Mouse (Mus musculus): ENCODE results near the gene Tspan33.
A peak's percentile ranks its signal among the peaks of the same experiment; 100 is the strongest.
"Not testable (repeated sequence)": the region's sequence is repeated elsewhere in the genome, so short reads cannot be mapped to it uniquely, and the experiment has no call there.

The Tspan33 gene

GRCm38 (mm10) chr6:29693953-29694352, at the start of gene Tspan33:
Tspan33 (plus strand) TSS chr6:29694222.
- peak; percentile 87 for DNase-seq (ENCODE audit: low read depth, low spot score)

GRCm38 (mm10) chr6:29649494-29650169, 44.4 kb upstream of the Tspan33 start:
- peak; percentile 80 for DNase-seq (ENCODE audit: low read depth, low spot score)

DNA sequence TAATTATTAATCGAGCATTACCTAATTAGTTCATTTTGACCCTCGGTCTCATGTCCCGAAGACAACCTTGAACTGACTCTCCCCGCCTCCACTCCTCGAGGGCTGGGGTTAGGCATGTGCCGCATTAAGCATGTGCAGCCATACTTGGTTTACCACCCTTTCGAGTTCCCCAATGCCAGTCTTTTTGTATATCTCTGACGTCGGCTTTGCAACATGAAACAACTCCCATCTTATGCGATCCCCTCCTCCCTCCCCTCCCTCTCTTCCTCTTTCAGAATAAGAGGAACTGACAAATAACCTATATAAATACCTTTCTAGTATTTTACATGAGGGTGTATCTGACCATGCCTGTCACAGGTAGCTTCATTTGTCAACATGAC, 43.9 kb upstream of the Tspan33 start:
- DNase-seq (ENCODE audit: low read depth, low spot score): no peak

DNA sequence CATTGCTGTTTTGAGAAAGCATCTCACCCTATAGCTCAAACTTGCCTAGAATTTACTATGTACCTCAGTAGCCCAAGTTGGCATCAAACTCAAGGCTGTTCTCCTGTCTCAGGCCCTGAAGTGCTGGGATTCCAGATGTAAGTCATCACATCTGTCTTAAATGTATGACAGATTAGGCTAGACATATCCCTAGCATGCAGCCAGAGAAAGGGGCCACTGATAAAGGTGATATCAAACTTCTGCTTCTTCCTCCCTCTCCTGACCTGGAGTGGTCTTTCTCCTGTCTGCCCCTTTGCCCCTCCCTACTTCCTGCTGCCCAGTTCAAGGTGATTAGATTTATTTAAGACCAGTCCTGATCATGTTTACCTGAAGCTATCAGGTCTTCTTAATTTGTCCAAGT, 40.8 kb upstream of the Tspan33 start:
- no peak for DNase-seq (ENCODE audit: low read depth, low spot score)

DNA sequence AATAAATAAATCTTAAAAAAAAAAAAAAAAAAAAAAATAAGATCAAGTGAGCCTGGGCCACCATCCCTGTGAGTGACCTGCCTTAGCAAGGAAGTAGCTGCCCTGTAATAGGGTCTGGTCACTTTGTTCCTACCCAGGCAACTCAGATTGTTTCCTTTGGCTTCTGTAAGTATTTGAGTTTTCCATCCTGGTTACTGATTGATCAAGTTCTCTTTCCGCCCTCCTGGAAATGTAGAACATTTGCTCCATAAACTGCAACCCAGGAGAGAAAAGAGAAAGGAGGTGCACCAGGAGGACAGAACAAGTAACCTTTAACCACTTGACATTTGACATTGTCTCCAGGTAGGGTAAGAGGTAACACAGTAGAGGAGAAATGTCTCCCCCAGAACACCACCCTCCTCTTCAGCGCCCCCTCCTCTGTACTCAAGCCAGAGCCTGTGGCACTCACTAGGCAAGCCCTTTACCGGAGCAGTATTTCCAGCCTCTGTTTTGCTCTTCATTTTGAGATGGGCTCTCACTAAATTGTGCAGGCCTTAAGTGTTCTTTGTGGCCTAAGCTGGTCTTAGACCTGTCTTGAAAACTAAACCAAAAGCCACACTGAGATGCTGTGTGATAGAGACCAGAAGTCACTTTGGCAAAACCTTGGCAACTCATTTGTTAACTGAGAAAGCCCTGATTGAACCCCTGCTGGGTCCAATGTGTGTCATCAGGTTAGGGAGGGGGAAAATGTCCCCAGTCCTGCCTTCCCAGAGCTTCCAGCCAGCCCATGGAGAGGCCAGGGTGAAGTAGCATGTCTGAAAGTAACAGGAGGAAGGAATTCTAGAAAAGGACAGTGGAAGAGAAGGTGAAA, 35.2 kb upstream of the Tspan33 start:
- DNase-seq (ENCODE audit: low read depth, low spot score): no peak

GRCm38 (mm10) chr6:29659964-29660363, 34.1 kb upstream of the Tspan33 start:
- DNase-seq (ENCODE audit: low read depth, low spot score): no peak

- no peak for DNase-seq (ENCODE audit: low read depth, low spot score)
Observed at GRCm38 (mm10) chr6:29660662-29661307, 33.2 kb upstream of the Tspan33 start.

DNA sequence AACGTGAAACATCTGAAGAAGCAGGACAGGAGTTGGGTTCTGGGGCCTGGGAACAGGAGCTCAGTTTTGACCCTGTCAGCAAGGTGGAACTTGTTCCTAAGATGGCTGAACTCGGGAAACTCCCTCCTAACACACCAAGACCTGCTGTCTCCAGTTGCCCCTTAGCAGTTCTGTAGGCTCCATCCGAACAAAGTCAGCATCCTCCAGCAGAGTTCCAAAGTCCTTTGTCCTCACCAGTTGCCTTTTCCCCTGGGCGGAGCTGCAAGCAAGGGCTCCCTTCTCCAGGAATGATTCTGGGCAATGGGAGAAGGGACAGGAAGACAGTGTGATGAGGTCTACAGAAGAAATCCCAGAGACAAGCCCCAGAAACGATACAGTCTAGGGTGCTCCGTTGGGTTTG, 26.8 kb upstream of the Tspan33 start:
- no peak for DNase-seq (ENCODE audit: low read depth, low spot score)

GRCm38 (mm10) chr6:29671741-29672140, 22.3 kb upstream of the Tspan33 start:
- DNase-seq (ENCODE audit: low read depth, low spot score): no peak

- DNase-seq (ENCODE audit: low read depth, low spot score): no peak
Observed at GRCm38 (mm10) chr6:29672563-29673411, 21.2 kb upstream of the Tspan33 start.

DNA sequence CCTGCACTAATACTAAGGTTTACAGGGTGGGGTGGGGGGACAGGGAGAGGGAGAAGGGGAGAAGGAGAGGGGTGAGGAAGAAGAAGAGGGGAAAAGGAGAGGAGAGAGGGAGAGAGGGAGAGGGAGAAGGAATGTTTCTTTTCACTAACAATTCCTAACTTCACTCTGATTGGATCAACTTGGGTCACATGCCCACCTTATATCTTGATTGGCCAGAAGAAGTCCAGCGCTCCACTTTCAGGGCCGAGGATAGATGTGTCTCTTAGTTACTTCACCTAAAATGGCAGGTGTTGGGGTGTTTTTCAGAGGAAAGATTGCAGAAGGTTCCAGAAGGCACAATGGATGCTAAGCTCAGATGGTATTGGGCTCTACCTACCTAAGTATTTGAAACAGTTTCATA, 20.3 kb upstream of the Tspan33 start:
- no peak for DNase-seq (ENCODE audit: low read depth, low spot score)

DNA sequence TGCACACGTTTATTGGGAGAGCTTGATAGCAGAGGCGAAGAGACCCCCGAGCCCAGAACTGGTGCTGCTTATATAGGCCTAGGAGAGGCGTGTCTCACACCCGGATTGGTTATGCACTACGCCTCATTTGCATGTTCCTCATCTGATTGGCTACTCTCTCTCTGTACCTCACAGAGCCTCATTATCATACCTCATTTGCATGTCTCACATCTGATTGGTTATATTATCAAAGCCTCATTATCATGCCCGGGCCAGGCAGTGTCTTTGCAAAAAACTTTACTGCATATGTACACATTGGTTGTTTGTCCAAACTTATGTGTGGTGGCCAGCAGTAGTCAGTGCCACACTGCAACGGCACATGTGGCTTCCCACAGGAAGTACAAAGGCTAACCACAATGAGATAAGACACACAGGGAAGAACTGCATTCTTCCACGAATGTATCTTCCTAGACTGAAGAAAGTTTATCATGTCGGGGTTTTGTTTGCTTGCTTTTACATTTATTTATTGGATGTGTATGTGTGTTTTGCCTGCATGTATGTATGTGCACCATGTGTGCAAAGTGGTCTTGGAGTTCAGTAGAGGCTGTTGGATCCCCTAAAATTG, 14.0 kb upstream of the Tspan33 start:
- DNase-seq (ENCODE audit: low read depth, low spot score): not testable (repeated sequence)

DNA sequence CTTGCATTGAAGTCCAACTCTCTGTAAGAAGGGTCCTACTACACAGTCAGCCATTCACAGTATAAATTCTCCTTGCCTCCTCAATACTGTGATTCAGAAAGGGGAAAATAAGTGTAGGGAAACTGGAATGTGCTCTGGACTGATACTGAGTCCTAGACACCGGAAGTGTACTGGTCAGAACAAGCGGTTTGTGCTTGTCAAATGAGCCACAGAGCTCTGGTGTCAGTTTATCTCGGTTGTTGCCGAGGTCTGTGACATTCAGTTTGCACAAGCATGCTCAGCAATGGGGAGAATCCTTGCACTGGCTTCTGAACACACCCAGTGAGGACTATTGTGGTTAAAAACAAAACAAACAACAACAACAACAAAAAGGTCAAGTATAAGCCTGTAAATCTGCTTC, 12.2 kb upstream of the Tspan33 start:
- DNase-seq (ENCODE audit: low read depth, low spot score): no peak

DNA sequence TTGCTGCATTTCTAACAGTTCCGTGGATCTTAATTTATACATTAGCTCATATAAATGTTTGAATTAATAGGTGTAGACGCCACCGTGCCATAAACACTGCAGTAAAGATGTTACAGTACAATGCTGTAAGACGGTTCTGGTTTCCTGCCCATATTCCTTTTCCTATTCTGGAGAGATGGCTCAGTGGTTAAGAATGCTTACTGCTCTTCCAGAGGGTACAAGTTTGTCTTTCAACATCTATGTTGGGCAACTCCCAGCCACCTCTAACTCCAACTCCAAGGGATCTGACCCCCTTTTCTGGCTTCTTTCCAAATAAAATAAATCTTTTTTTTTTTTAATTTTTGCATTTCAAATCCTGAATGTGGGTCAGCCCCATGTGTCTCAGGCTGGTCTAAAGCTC, 9.3 kb upstream of the Tspan33 start:
- DNase-seq (ENCODE audit: low read depth, low spot score): no peak

DNA sequence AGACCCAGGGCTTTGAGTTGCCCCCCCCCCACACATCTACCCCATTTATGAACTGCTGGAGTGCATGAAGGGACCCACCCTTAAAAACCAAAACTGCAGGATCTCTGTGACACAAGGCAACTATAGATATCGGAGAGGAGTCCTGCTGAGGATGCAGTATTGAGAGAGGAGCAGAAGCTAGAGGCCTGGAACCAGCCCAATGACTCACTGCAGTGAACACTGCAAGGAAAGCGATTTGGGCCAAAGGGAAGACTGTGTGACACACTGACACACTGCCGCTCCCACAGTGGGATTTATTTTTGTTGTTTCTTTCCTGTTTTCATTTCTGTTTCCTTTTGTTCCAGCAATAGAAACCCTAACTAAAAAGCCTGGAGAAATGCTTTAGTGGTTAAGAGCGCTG, 8.1 kb upstream of the Tspan33 start:
- DNase-seq (ENCODE audit: low read depth, low spot score): no peak

GRCm38 (mm10) chr6:29689458-29689857, 4.6 kb upstream of the Tspan33 start:
- no peak for DNase-seq (ENCODE audit: low read depth, low spot score)

GRCm38 (mm10) chr6:29694375-29695289, 610 bp downstream of the Tspan33 start:
- DNase-seq (ENCODE audit: low read depth, low spot score): no peak

DNA sequence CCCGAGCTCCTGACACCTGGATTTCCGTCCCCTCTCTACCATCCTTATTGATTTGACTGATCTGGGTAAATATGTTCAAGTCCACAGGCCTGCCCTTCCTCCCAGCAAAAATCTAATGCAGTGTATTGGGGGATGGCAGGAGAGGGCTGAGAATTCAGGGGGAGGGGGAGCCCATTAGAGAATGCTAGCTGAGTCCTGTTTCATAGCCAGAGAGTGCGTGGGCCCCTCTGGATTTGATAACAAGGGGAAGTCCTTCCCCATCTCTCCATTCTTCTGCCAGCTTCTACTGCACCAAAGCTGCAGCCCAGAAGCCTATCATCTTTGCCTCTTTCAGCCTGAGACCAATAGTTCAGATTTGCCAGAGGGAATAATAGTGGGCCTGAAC, 1.3 kb downstream of the Tspan33 start:
- peak; percentile 46 for DNase-seq (ENCODE audit: low read depth, low spot score)

DNA sequence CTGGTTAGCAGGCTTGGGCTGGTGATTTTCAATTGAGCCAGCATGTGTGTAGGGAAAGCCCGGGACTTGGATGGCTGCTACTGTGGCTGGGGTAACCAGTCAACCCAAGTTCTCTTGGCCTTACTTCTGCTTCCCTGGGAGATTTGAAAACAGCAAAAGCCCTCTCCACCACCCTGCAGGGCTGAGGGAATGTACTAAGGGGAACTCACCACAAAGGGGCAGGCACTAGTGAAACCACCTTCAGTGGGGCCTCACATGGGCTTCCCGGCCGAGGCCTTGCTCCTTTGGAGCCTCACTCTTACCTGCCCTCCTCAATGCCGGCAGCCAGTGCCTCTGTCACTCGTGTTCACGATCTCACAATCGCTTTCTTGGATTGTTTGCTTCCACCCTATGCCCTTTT, 2.0 kb downstream of the Tspan33 start:
- peak; percentile 45 for DNase-seq (ENCODE audit: low read depth, low spot score)

DNA sequence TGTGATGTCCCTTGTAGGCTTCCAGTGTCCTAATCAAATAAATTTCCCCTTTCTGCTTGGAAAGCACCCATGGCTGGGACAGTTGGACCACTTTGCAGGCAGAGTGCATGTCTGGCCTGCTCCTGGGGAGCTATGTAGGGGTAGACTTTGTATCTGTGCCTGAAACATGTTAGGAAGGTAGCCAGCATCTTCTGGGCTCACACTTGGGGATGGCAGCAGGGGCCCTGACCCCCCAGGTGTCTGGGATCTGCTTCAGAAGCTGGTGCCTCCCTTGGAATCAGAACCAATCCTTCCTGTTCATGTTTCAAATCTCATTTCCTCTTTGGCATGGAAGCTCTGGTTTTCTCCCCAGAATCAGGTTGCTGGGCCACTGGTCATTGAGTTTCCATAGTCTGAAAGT, 3.1 kb downstream of the Tspan33 start:
- no peak for DNase-seq (ENCODE audit: low read depth, low spot score)

Data from c-Kit-negative CD71-positive TER-119-positive erythroid progenitor cells, embryonic 14.5 days (primary cell).